Mouse (Mus musculus) stomach, postnatal 0 days (tissue): ENCODE results near the gene Rdh7.
"Not testable (repeated sequence)": the region's sequence is repeated elsewhere in the genome, so short reads cannot be mapped to it uniquely, and the experiment has no call there.

Experiments
- CTCF ChIP-seq: IDR thresholded peaks from 2 replicates; pipeline ENCODE4 v1.5.1; 2016; ENCODE audit warnings: antibody characterized with exemption, low read depth, mild to moderate bottlenecking, moderate library complexity
- EP300 ChIP-seq: optimal IDR thresholded peaks from 2 replicates; pipeline ENCODE3; 2016; ENCODE audit warnings: antibody characterized with exemption

GRCm38 (mm10) chr10:127834186-127834585, 54.4 kb downstream of the Rdh7 start:
- not testable (repeated sequence) for TF ChIP-seq CTCF, EP300
